Mouse (Mus musculus): ENCODE measurements around the gene Btn2a2.

DNA sequence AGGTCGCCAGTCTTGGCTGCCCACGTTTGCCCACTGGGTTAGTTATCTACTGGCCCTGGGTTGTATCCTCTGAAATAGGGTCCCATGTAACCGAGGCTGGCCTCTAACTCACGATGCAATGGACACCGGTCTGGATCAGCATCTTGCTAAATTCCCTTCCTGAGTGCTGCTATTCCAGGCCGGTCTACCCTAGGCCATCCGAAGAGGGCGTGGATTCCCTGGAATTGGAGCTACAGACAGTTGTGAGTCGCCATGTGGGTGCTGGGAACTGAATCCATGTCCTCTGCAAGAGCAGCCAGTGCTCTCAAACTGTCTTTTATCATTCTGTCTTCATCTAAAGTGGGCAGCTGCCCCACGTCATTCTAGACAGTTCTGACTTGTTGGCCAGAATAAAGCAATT, 48.8 kb downstream of the Btn2a2 start:
- no peak for TF ChIP-seq CTCF (IDR thresholded peaks at IDR 0.05; ENCODE audit: low read depth)
- no peak for TF ChIP-seq EP300 (IDR thresholded peaks at IDR 0.05; ENCODE audit: low read depth)

Measured in liver, postnatal 0 days (tissue).